Mouse (Mus musculus): ENCODE results near the gene Tmem178.

- TF ChIP-seq POLR2A (IDR thresholded peaks at IDR 0.05; ENCODE audit: borderline replicate concordance, low read depth, low read length) = no peak
- no peak for TF ChIP-seq CTCF (IDR thresholded peaks at IDR 0.05; ENCODE audit: low read depth, low read length)
Measured at GRCm38 (mm10) chr17:80927151-80927550, 17.3 kb upstream of the Tmem178 start.

All from bone marrow macrophage, adult 2 months (primary cell).